11 mouse cellular contexts compared by ENCODE assay signal in genomic region chr9:122177256-122178220, GRCm38 (mm10).
DNase-seq lines count a peak whose midpoint lies in the region; ATAC-seq and TF ChIP-seq lines count a peak whose summit lies in the region.
"Had no signal": no experiment of that assay in that cellular context is flagged by ENCODE, and none has a peak within 500 bp of the region (broad histone marks: within the 10 kb centered on the region; RNA-seq: fewer than 3 reads in every experiment).

No protein-coding gene starts in this region.

- no peak overlapping the region for H3K9ac ChIP-seq in liver, adult 2 months (ENCODE audit: low read depth, low read length)
- H3K9ac ChIP-seq in stomach, embryonic 16.5 days (ENCODE audit: low read length): no peak overlapping the region

- WGBS in liver, adult 2 months: 45% methylated on average over 7 of the region's 7 CpGs
- WGBS in stomach, embryonic 16.5 days: 70% methylated on average over 7 of the region's 7 CpGs

- H3K27ac ChIP-seq in liver, adult 2 months (replicated peaks; ENCODE audit: insufficient read depth, low read depth, low read length): no peak overlapping the region
- H3K27ac ChIP-seq in stomach, embryonic 16.5 days (ENCODE audit: low read length): peak overlapping the region; percentile 41; the same call in 1 of the 2 replicates

- H3K9me3 ChIP-seq in stomach, embryonic 16.5 days (replicated peaks; ENCODE audit: control insufficient read depth, low read length): no peaks in the 10 kb centered on the region

- H3K4me2 ChIP-seq in stomach, embryonic 16.5 days (ENCODE audit: low read depth, low read length): no peak overlapping the region

- no peak for ATAC-seq in stomach, embryonic 16.5 days (ENCODE audit: insufficient read depth, low FRiP score)
- ATAC-seq: midbrain, embryonic 16.5 days had no signal

- H3K27me3 ChIP-seq in liver, adult 2 months (ENCODE audit: control insufficient read depth, insufficient read depth, low read length): no peaks in the 10 kb centered on the region
- H3K27me3 ChIP-seq in stomach, embryonic 16.5 days (ENCODE audit: control insufficient read depth, insufficient read depth, low read length): no peaks in the 10 kb centered on the region

- H3K79me2 ChIP-seq in liver, adult 2 months (ENCODE audit: control insufficient read depth, insufficient read depth, low read length): no peaks in the 10 kb centered on the region

- peaks cover 18% of the 10 kb centered on the region for H3K4me1 ChIP-seq in liver, adult 2 months (ENCODE audit: control insufficient read depth, insufficient read depth, low read length)
- H3K4me1 ChIP-seq in stomach, embryonic 16.5 days (ENCODE audit: control insufficient read depth, insufficient read depth, low read length): peaks cover 15% of the 10 kb centered on the region; the same call in 1 of the 2 replicates

- no peak for TF ChIP-seq CTCF in liver, adult 2 months (IDR thresholded peaks at IDR 0.05; ENCODE audit: low read depth, low read length)

- peak; percentile 42 for DNase-seq in adrenal gland, postnatal 14 days
- no peak for DNase-seq in adrenal gland, postnatal 4 days (ENCODE audit: low spot score in 2 of 2)
- DNase-seq in liver, adult 2 months (ENCODE audit: extremely low read depth, low read depth, low spot score): peak; percentile 62
- no peak for DNase-seq in liver
- peak; percentile 70 for DNase-seq in kidney, adult 9 months
- DNase-seq in Muller cell, postnatal 12 days (ENCODE audit: inconsistent ontology term): no peak
- DNase-seq in right cerebral cortex, adult 2 months (ENCODE audit: low spot score in 2 of 2): no peak
- DNase-seq: left cerebral cortex, postnatal 4 days; thymus, postnatal 36 days had no signal

- H3K36me3 ChIP-seq in liver, adult 2 months (ENCODE audit: control insufficient read depth, insufficient read depth, low read length): no peaks in the 10 kb centered on the region
- no peaks in the 10 kb centered on the region for H3K36me3 ChIP-seq in stomach, embryonic 16.5 days (ENCODE audit: control insufficient read depth, insufficient read depth, low read length)

- H3K4me3 ChIP-seq in liver, adult 2 months (ENCODE audit: insufficient read depth, low read depth, low read length): no peak overlapping the region
- no peak overlapping the region for H3K4me3 ChIP-seq in stomach, embryonic 16.5 days (replicated peaks; ENCODE audit: low read length)

- TF ChIP-seq POLR2A in liver, adult 2 months (IDR thresholded peaks at IDR 0.05; ENCODE audit: extremely low read depth, insufficient read depth, low read length): no peak

Comparison
In these comparisons a context has a peak if more than half of its experiments do, and no peak if none do; other contexts are left out.
1. DNase-seq: peak in adrenal gland, postnatal 14 days (single experiment), liver, adult 2 months (single experiment) and kidney, adult 9 months (single experiment); none in adrenal gland, postnatal 4 days (0 of 2), liver (single experiment), Muller cell, postnatal 12 days (single experiment) and right cerebral cortex, adult 2 months (0 of 2).